Mouse (Mus musculus) forebrain, postnatal 0 days (tissue): ENCODE measurements around the gene Fes. TPM values are rescaled to one million over a fixed set of nuclear protein-coding genes. Genes with fewer than 3 reads are reported as not detected.
A peak's percentile ranks its signal among the peaks of the same experiment; 100 is the strongest.
"Not testable (repeated sequence)": the region's sequence is repeated elsewhere in the genome, so short reads cannot be mapped to it uniquely, and the experiment has no call there.

Experiments used
- ATAC-seq: fragments of 200-750 bp; cut with Nextera tagmentation; 2 replicates; pipeline ENCODE4 v1.8.0; 2017; ENCODE audit warnings: mild to moderate bottlenecking, moderate library complexity
- DNase-seq: peaks from one replicate; pipeline ENCODE4 v3.0.0-alpha.2; 2015
- H3K27ac ChIP-seq: fragments of 300-500 bp; sonication (generic); 2 replicates; pipeline ENCODE4 v1.5.1; 2014; ENCODE audit warnings: low read depth, mild to moderate bottlenecking, antibody characterized with exemption, low read length, moderate library complexity, mixed read lengths
- H3K27me3 ChIP-seq: fragments of 300-500 bp; sonication (generic); 2 replicates; pipeline ENCODE4 v1.6.1; 2014; ENCODE audit warnings: mild to moderate bottlenecking, low read length, mixed read lengths; ENCODE audit not compliant: insufficient read depth
- H3K36me3 ChIP-seq: fragments of 300-500 bp; sonication (generic); 2 replicates; pipeline ENCODE4 v1.6.1; 2014; ENCODE audit warnings: mild to moderate bottlenecking, moderate library complexity; ENCODE audit not compliant: insufficient read depth
- H3K4me1 ChIP-seq: fragments of 300-500 bp; sonication (generic); 2 replicates; pipeline ENCODE4 v1.6.1; 2014; ENCODE audit warnings: antibody characterized with exemption; ENCODE audit not compliant: insufficient read depth
- H3K4me2 ChIP-seq: fragments of 300-500 bp; sonication (generic); 2 replicates; pipeline ENCODE4 v1.6.1; 2014; ENCODE audit warnings: low read depth, mild to moderate bottlenecking, moderate library complexity
- H3K4me3 ChIP-seq: fragments of 300-500 bp; sonication (generic); 2 replicates; pipeline ENCODE4 v1.5.1; 2014; ENCODE audit warnings: low read depth, low read length, mixed read lengths
- H3K9ac ChIP-seq: fragments of 300-500 bp; sonication (generic); 2 replicates; pipeline ENCODE4 v1.6.1; 2014; ENCODE audit warnings: mild to moderate bottlenecking
- H3K9me3 ChIP-seq: fragments of 300-500 bp; sonication (generic); 2 replicates; pipeline ENCODE4 v1.6.1; 2016; ENCODE audit warnings: low read length
- CTCF ChIP-seq: sonication (generic); IDR thresholded peaks from 2 replicates; pipeline ENCODE4 v1.5.1; 2016; ENCODE audit warnings: antibody characterized with exemption, control low read depth, low read depth
- WGBS: fragments of 180-500 bp; shearing (Covaris S2); extraction: QIAGEN DNeasy Blood & Tissue Kit; methylation state at CpG from one replicate; pipeline ENCODE4 v1.1.7; 2014; 5-methylcytosine and 5-hydroxymethylcytosine counted together
- polyA plus RNA-seq: library from polyadenylated mRNA; unstranded; fragments of >200 nt; fragmentation: Nextera tagmentation; extraction: Ambion mirVana; gene quantifications from 2 replicates; pipeline ENCODE4 v1.2.1, GENCODE M21; 2015
- total RNA-seq: library from RNA; depleted of rRNA; stranded (reverse); fragments of >200 nt; gene quantifications from 2 replicates; pipeline ENCODE4 v1.2.3, GENCODE M21; 2014

The Fes gene
- total and polyA plus RNA-seq, 2 experiments from 2014 or later = 2.8 to 6.4 TPM

DNA sequence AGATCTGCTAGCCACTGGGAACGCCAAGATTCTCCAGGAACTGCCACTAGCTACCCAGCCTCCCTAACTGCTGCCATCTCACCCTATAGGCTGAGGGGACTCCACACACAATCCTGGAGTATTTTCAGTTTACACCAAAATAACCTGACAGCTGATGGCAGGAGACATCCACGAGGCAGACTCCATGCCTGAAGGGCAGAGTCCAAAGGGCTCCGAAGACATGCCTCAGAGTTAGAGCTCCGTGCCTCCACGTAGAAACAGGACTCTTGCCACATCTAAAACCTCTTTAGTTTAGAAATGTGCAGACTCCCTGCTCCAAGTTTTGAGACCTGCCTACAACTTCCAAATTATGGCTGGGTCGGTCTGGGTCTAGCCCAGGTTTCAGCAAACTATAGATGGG lies 12.8 kb upstream of the Fes start:
- WGBS = 73% methylated on average over 6 of the region's 6 CpGs
- peaks cover 20% of the 10 kb centered on the region for H3K4me1 ChIP-seq
- no peak overlapping the region for H3K4me3 ChIP-seq
- H3K36me3 ChIP-seq = peaks cover 22% of the 10 kb centered on the region
- no peak overlapping the region for H3K27ac ChIP-seq
- no peak for DNase-seq
- H3K4me2 ChIP-seq = peak overlapping the region; percentile 95
- no peaks in the 10 kb centered on the region for H3K9me3 ChIP-seq
- no peak for ATAC-seq
- no peak for TF ChIP-seq CTCF
- no peaks in the 10 kb centered on the region for H3K27me3 ChIP-seq
- H3K9ac ChIP-seq = no peak overlapping the region

DNA sequence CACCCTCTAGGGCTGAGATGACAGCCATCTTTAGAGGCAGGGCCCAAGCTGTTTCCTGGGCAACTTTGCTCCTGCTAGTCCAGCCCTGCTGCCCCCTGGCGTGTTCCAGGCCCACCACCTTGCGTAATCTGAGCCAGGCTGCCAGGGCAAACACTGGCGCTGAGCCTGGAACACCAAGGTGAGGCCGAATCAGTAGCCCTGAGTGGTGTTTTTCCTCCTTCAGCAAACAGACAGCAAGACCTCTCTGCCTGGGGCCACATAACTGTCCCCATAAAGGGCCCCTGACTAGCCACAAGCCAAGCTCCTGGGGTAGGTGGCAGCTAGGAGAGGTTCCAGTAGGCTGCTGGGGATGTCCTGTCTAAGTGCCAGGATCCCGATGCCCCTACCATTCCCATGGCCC lies 12.4 kb upstream of the Fes start:
- Histone ChIP-seq H3K4me1 (peaks cover 20% of the 10 kb centered on the region), H3K9ac (no peak overlapping the region), H3K9me3 (no peaks in the 10 kb centered on the region), H3K27me3 (no peaks in the 10 kb centered on the region), H3K27ac (no peak overlapping the region), H3K4me3 (no peak overlapping the region), H3K4me2 (peak overlapping the region; percentile 95), H3K36me3 (peaks cover 27% of the 10 kb centered on the region)
- no peak for ATAC-seq
- no peak for DNase-seq
- WGBS = 42% methylated on average over 5 of the region's 5 CpGs
- 0 out of 2 replicates have a peak, but pooled peaks have one; percentile 9 for TF ChIP-seq CTCF

DNA sequence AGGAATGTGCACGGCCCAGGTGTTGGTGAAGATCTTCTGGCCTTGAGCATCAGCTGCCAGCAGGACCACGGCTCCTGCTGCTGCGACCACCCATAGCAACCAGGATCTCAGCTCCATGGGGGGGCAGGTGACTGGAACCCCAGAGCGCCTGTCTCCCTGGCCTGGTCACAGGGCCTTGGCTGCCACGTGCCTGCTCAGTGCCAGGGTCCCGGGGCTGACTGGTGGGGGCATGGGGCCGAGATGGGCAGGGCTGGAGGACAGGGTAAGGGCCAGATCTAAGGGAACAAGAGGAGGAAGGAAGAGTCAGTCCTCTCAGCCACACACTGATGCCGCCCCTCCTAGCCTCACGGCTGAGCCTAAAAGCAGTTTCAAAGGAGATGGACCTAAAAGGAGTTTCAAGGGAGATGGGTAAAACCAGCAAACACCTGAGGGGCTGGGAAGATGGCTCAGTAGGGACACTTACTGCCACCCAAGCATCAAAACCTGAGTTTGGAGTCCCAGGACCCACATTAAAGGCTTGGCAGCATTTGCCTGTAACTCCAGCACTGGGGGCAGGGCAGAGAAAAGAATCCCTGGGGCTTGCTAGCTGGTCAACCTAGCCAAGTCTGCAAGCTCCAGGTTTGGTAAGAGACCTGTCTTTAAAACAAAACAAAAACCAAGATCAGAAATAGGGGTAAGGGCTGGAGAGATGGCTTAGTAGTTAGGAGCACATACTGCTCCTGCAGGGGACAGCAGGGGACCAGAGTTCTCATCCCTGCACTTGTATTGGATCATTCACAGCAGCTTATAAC lies 11.1 kb upstream of the Fes start:
- DNase-seq (no peak), ATAC-seq (no peak)
- Histone ChIP-seq H3K4me2 (no peak overlapping the region), H3K36me3 (peaks cover 35% of the 10 kb centered on the region), H3K9ac (no peak overlapping the region), H3K4me3 (no peak overlapping the region), H3K9me3 (no peaks in the 10 kb centered on the region), H3K27ac (no peak overlapping the region), H3K27me3 (no peaks in the 10 kb centered on the region), H3K4me1 (peaks cover 20% of the 10 kb centered on the region)
- peak; percentile 21 for TF ChIP-seq CTCF
- 76% methylated on average over 9 of the region's 9 CpGs for WGBS

DNA sequence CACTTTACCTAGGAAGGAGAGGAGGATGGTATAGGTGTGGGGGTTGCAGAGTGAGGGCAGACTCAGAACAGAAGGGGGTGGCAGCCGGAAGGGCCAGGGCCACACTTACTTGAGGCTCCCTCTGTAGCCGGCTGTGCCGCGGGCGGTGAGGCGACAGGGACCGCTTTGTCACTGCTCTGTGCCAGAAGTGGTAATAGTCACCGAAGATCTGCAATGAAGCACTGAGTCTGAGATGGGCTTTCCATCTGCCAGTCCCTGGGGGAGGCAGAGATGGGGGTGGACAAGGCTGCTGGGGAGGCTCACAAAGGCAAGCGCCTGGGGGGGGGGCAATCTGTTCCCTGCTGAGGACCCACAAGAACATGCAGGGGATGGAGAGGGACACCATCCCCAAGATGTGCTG lies 10.2 kb upstream of the Fes start:
- H3K9me3 ChIP-seq = no peaks in the 10 kb centered on the region
- TF ChIP-seq CTCF = no peak

DNA sequence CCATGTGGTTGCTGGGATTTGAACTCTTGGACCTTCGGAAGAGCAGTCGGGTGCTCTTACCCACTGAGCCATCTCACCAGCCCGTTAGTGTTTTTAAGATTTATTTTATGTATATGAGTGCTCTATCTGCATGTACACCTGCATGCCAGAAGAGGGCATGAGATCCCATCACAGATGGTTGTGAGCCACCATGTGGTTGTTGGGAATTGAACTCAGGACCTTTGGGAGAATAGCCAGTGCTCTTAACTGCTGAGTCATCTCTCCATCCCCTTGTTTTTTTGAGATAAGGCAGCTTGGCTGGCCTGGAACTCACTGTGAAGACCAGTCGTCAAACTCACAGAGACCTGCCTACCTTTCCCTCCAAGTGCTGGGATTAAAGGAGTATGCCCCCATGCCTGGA lies 8.7 kb upstream of the Fes start:
- H3K4me3 ChIP-seq, DNase-seq, H3K27me3 ChIP-seq, H3K9me3 ChIP-seq, H3K4me2 ChIP-seq, ATAC-seq, H3K27ac ChIP-seq, H3K9ac ChIP-seq: not testable (repeated sequence)
- 86% methylated on average over 4 of the region's 4 CpGs for WGBS
- peaks cover 17% of the 10 kb centered on the region for H3K4me1 ChIP-seq
- peak; percentile 48 for TF ChIP-seq CTCF
- H3K36me3 ChIP-seq = peaks cover 59% of the 10 kb centered on the region

More for the DNA sequence above, 10.2 kb upstream of the Fes start:
- no peak for ATAC-seq
- 84% methylated on average over 9 of the region's 9 CpGs for WGBS
- no peak overlapping the region for H3K27ac ChIP-seq
- no peak overlapping the region for H3K9ac ChIP-seq
- H3K4me3 ChIP-seq = no peak overlapping the region
- no peaks in the 10 kb centered on the region for H3K27me3 ChIP-seq
- H3K4me2 ChIP-seq = no peak overlapping the region
- peaks cover 20% of the 10 kb centered on the region for H3K4me1 ChIP-seq
- peaks cover 44% of the 10 kb centered on the region for H3K36me3 ChIP-seq
- DNase-seq = no peak

DNA sequence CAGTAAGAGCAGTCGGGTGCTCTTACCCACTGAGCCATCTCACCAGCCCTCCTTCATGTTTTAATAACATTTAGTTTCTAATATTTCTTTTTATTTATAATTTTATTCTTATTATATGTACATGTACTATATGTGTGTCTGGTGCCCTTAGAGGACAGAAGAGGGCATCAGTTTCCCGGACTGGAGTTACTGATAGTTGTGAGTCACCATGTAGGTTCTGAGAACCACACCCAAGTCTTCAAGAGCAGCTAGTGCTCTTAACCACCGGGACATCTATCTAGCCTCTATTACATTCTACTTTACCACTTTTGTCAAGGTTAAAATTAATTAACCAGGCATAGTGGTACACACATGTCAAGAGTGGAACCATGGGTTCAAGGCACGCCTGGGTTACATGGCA lies 6.9 kb upstream of the Fes start:
- no peak overlapping the region for H3K4me2 ChIP-seq
- WGBS = 91% methylated on average over 4 of the region's 4 CpGs
- H3K4me1 ChIP-seq = no peaks in the 10 kb centered on the region
- H3K27ac ChIP-seq = no peak overlapping the region
- no peak for TF ChIP-seq CTCF
- H3K9me3 ChIP-seq = no peaks in the 10 kb centered on the region
- no peak for ATAC-seq
- no peaks in the 10 kb centered on the region for H3K27me3 ChIP-seq
- no peak for DNase-seq
- H3K4me3 ChIP-seq = no peak overlapping the region
- H3K36me3 ChIP-seq = peaks cover 76% of the 10 kb centered on the region
- no peak overlapping the region for H3K9ac ChIP-seq

DNA sequence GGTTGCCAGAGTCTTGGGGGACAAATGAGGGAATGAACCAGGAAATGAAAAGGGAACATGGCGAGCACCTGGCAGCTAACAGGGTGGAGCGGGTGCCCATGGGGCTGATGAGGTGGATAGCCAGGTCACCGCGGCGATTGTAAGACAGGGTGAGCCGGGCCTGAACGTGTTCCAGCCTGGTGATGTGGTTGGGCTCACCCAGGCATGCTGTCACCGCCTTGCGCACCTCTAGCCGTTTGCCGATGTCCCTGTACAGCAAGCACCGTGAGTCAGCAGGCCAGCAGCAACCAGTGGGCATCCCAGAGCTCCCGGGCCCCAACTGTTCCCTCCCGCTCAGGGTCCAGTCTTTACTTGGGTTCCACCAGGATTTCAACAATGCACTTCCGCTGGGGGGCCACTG lies 4.4 kb upstream of the Fes start:
- Histone ChIP-seq H3K4me2 (no peak overlapping the region), H3K27ac (no peak overlapping the region), H3K36me3 (peaks cover 67% of the 10 kb centered on the region), H3K27me3 (peaks cover 4% of the 10 kb centered on the region; the same call in 1 of the 2 replicates), H3K4me3 (no peak overlapping the region), H3K9ac (no peak overlapping the region), H3K9me3 (no peaks in the 10 kb centered on the region), H3K4me1 (no peaks in the 10 kb centered on the region)
- no peak for ATAC-seq
- 96% methylated on average over 15 of the region's 15 CpGs for WGBS
- no peak for TF ChIP-seq CTCF
- no peak for DNase-seq
